Mouse (Mus musculus): Measurements from ENCODE around the gene Olfr213. TPM values are rescaled to one million over a fixed set of nuclear protein-coding genes. Genes with fewer than 3 reads are reported as not detected.

Olfr213 gene
- polyA plus RNA-seq, 1 experiment from 2014 or later, result not detected

Other genes with a start within 250 kb of the Olfr213 start
- 40.7 and 49.3 TPM in 2 replicates for gene March8, start 200.4 kb upstream of the Olfr213 start, polyA plus RNA-seq (2015; fragmentation: Nextera tagmentation; extraction: Ambion mirVana)
- 0.17 and 0.82 TPM in 2 replicates for gene Alox5, start 77.3 kb upstream of the Olfr213 start, polyA plus RNA-seq (2015; fragmentation: Nextera tagmentation; extraction: Ambion mirVana)
- gene Olfr211, start 49.4 kb upstream of the Olfr213 start, polyA plus RNA-seq (2015; fragmentation: Nextera tagmentation; extraction: Ambion mirVana), result not detected in 2 replicates
- gene Olfr212, start 31.9 kb upstream of the Olfr213 start, polyA plus RNA-seq (2015; fragmentation: Nextera tagmentation; extraction: Ambion mirVana), result not detected in 2 replicates
- gene Gm5580, start 12.7 kb downstream of the Olfr213 start, polyA plus RNA-seq (2015; fragmentation: Nextera tagmentation; extraction: Ambion mirVana), result 0.53 and 0.78 TPM in 2 replicates
- not detected in 2 replicates for gene Olfr214, start 15.8 kb downstream of the Olfr213 start, polyA plus RNA-seq (2015; fragmentation: Nextera tagmentation; extraction: Ambion mirVana)
- not detected in 2 replicates for gene Olfr215, start 45.7 kb downstream of the Olfr213 start, polyA plus RNA-seq (2015; fragmentation: Nextera tagmentation; extraction: Ambion mirVana)
- 287 and 299 TPM in 2 replicates for gene Zfp422, start 90.5 kb downstream of the Olfr213 start, polyA plus RNA-seq (2015; fragmentation: Nextera tagmentation; extraction: Ambion mirVana)
- gene Depp1, start 112.2 kb downstream of the Olfr213 start, polyA plus RNA-seq (2015; fragmentation: Nextera tagmentation; extraction: Ambion mirVana), result 3.9 and 4.1 TPM in 2 replicates
- gene Rassf4, start 135.5 kb downstream of the Olfr213 start, polyA plus RNA-seq (2015; fragmentation: Nextera tagmentation; extraction: Ambion mirVana), result 12.8 and 17.4 TPM in 2 replicates
- gene Tmem72, start 178.5 kb downstream of the Olfr213 start, polyA plus RNA-seq (2015; fragmentation: Nextera tagmentation; extraction: Ambion mirVana), result 0.06 and 0.64 TPM in 2 replicates

All from forebrain, embryonic 13.5 days (tissue).